Mouse (Mus musculus) forebrain, embryonic 16.5 days (tissue): Measurements from ENCODE around the gene Churc1. TPM values are rescaled to one million over a fixed set of nuclear protein-coding genes. Genes with fewer than 3 reads are reported as not detected.
"Not testable (repeated sequence)": the region's sequence is repeated elsewhere in the genome, so short reads cannot be mapped to it uniquely, and the experiment has no call there.

Experiments used
- ATAC-seq: fragments of 200-750 bp; cut with Nextera tagmentation; 2 replicates; pipeline ENCODE4 v1.8.0; 2017; ENCODE audit warnings: mild to moderate bottlenecking, moderate library complexity
- H3K27ac ChIP-seq: fragments of 300-500 bp; sonication (generic); 2 replicates; pipeline ENCODE4 v1.5.1; 2014; ENCODE audit warnings: low read length, control low read depth
- H3K27me3 ChIP-seq: fragments of 300-500 bp; sonication (generic); replicated peaks from 2 replicates; pipeline ENCODE4 v1.6.1; 2014; ENCODE audit warnings: low read length; ENCODE audit not compliant: control insufficient read depth, insufficient read depth
- H3K36me3 ChIP-seq: fragments of 300-500 bp; sonication (generic); 2 replicates; pipeline ENCODE4 v1.6.1; 2014; ENCODE audit not compliant: control insufficient read depth, insufficient read depth
- H3K4me1 ChIP-seq: fragments of 300-500 bp; sonication (generic); replicated peaks from 2 replicates; pipeline ENCODE4 v1.6.1; 2014; ENCODE audit warnings: low read length; ENCODE audit not compliant: control insufficient read depth, insufficient read depth
- H3K4me2 ChIP-seq: fragments of 300-500 bp; sonication (generic); 2 replicates; pipeline ENCODE4 v1.6.1; 2014; ENCODE audit warnings: mild to moderate bottlenecking, low read length, control low read depth
- H3K4me3 ChIP-seq: fragments of 300-500 bp; sonication (generic); replicated peaks from 2 replicates; pipeline ENCODE4 v1.5.1; 2014; ENCODE audit warnings: mild to moderate bottlenecking, low read length, control low read depth
- H3K9ac ChIP-seq: fragments of 300-500 bp; sonication (generic); replicated peaks from 2 replicates; pipeline ENCODE4 v1.6.1; 2014; ENCODE audit warnings: low read depth, low read length, control low read depth
- H3K9me3 ChIP-seq: fragments of 300-500 bp; sonication (generic); 2 replicates; pipeline ENCODE4 v1.6.1; 2016; ENCODE audit warnings: low read length; ENCODE audit not compliant: control insufficient read depth
- WGBS: fragments of 180-500 bp; shearing (Covaris S2); extraction: QIAGEN DNeasy Blood & Tissue Kit; methylation state at CpG from one replicate; pipeline ENCODE4 v1.1.7; 2014; 5-methylcytosine and 5-hydroxymethylcytosine counted together
- polyA plus RNA-seq: library from polyadenylated mRNA; unstranded; fragments of >200 nt; fragmentation: Nextera tagmentation; extraction: Ambion mirVana; gene quantifications from 2 replicates; pipeline ENCODE4 v1.2.1, GENCODE M21; 2015

Gene Churc1
- polyA plus RNA-seq, 1 experiment from 2014 or later, result 129 TPM

DNA sequence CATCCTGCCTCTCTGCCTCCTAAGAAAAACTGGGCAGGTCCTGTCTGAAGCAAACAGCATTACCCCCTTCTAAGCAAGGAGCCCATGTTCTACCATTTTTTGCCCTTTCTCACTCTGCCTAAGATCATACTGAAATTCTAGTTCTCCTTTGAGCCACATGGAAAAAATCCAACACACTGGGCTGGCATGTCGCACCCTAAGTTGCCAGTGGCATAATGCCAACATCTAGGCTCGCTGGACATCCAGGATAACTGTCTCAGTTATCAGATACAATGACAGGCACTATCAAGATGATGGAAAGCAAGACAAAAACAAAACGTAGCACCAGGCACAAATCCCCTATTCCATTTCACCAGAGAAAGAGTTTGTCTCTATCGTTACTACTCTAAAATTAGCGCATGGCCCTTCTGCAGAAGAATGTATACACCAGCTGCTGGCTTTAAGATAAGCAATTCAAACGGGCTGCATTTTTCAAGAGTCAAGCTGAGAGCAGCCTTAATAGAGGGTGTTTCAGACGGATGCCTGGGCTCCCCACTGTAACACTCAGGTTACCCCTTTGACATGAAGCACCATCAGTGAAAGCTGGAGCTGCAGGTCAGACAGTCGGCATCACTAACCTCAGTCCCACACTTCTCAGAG lies 25.2 kb downstream of the Churc1 start:
- ATAC-seq, result no peak

DNA sequence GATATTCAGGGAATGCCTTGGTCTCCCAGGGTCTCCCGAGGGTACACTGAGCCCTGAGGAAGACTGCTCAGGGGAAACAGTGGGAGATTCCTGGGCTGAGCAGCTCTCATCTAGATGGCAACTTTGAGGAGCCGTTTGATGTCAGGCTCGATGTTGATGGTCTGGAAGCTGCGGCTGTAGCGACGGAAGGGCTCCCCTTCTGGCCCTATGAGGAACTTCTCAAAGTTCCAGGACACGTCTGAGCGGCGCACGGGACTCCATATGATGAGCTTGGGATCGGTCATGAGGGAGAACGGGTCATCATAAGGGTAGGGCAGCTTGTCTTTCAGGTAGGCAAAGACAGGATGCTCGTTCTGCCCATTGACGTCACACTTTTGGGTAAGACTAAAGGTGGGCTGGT lies 27.2 kb downstream of the Churc1 start:
- H3K4me1 ChIP-seq, H3K9me3 ChIP-seq, H3K36me3 ChIP-seq, H3K4me2 ChIP-seq, H3K9ac ChIP-seq, H3K27ac ChIP-seq, ATAC-seq, H3K27me3 ChIP-seq, H3K4me3 ChIP-seq: not testable (repeated sequence)
- 56% methylated on average over 13 of the region's 14 CpGs for WGBS

More for the DNA sequence above, 25.2 kb downstream of the Churc1 start:
- no peaks in the 10 kb centered on the region for H3K4me1 ChIP-seq
- no peaks in the 10 kb centered on the region for H3K36me3 ChIP-seq
- H3K27ac ChIP-seq, result no peak overlapping the region
- no peak overlapping the region for H3K4me2 ChIP-seq
- no peaks in the 10 kb centered on the region for H3K9me3 ChIP-seq
- WGBS, result 43% methylated on average over 8 of the region's 8 CpGs
- no peak overlapping the region for H3K4me3 ChIP-seq
- no peaks in the 10 kb centered on the region for H3K27me3 ChIP-seq
- H3K9ac ChIP-seq, result no peak overlapping the region

DNA sequence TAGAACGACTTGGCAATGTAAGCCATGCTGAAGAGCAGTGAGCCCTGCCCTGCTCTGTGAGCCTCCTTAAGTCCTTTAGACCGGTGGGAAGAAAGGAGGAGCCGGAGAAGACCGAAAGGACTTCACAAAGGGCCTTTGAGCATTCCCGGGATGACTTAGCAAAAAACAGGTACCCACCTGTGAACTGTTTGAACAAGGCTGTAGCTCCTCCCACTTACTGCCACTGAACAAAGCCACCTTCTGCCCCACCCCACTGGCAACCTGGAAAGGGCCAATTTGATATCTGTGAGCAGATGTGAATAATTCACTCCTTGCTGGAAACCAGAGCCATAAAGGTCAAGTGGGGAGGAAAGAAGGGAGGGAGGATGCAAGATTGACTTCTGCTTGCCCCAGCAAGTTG lies 30.0 kb downstream of the Churc1 start, which contains the start of gene Gpx2:
TSS of gene Gpx2 (minus strand) at position 205 of the 400 bp plus-strand sequence.
- Histone ChIP-seq H3K9ac (no peak within 1 kb of the TSS), H3K4me2 (no peak within 1 kb of the TSS), H3K27ac (no peak within 1 kb of the TSS), H3K9me3 (no peaks in the 10 kb centered on the region), H3K4me1 (no peaks in the 10 kb centered on the region), H3K36me3 (no peaks in the 10 kb centered on the region), H3K27me3 (no peaks in the 10 kb centered on the region), H3K4me3 (no peak within 1 kb of the TSS)
- ATAC-seq, result no peak
- WGBS, result 85% methylated on average over 5 of the region's 5 CpGs

DNA sequence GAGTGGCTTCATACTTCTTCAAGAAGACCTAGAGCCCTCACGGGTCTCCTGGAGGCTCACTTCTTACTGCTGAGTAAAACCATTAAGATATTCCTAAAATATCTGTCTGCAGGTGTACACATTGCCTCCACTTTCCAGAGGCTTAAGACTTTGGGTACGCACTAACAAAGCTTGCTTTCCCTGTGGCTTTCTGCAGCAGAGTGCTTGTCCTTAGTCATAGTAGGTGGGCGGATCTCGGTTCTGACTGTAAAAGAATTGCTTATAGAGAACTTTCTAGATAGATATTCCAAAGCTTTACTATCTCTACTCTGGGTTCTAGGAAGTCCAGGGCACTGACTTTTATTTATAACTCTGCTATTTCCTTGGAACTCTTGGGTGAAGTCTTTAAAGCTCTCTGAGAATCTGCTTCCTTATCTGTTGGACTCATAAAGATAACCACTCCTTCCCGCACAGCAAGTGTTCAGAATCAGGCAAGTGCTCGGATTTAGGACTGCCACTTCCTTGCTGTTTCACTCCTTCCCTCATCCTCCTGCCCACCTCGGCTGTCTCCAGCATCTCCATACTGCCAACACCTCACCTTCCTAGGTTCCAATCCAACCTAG lies 31.7 kb downstream of the Churc1 start:
- H3K4me1 ChIP-seq, result no peaks in the 10 kb centered on the region
- WGBS, result 87% methylated on average over 7 of the region's 7 CpGs
- H3K36me3 ChIP-seq, result no peaks in the 10 kb centered on the region

DNA sequence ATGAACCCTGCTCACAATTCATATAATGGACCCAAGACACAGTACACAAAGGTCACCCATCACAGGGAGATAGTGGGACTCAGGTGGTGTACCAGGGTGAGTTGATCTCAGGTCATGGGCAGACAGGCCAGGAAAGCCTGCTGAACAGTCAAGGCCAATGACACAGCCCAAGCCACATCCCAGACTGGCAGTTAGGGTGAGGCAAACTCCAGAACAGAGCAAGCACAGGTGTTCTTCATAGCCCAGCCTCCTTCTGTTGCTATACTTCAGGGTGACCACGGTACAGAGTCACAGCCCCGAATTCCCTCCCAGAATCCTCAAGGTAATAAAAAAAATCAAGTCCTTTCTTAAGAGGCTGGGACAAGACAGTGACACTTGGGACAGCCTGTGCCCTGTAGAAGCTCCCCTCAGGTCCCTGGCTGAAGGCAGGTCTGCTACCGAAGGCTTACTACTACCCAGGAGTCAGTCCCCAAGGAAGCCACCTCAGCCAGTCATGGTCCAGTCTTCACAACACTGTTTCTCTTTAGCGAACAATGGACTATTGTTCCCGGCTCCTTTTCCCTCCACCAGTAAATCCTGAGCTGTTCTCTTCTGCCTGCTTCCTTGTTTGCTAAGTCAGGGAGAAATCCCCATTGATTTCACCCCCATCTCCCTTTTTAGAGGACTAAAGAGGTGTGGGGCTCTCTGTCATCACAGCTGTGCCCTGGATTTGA lies 32.8 kb downstream of the Churc1 start:
- no peaks in the 10 kb centered on the region for H3K9me3 ChIP-seq
- H3K4me2 ChIP-seq, result no peak overlapping the region
- no peak overlapping the region for H3K27ac ChIP-seq
- H3K9ac ChIP-seq, result no peak overlapping the region
- ATAC-seq, result no peak
- no peaks in the 10 kb centered on the region for H3K27me3 ChIP-seq
- no peaks in the 10 kb centered on the region for H3K36me3 ChIP-seq
- no peaks in the 10 kb centered on the region for H3K4me1 ChIP-seq
- 46% methylated on average over 5 of the region's 5 CpGs for WGBS
- no peak overlapping the region for H3K4me3 ChIP-seq

More for the DNA sequence above, 31.7 kb downstream of the Churc1 start:
- Histone ChIP-seq H3K27ac (no peak overlapping the region), H3K4me2 (no peak overlapping the region), H3K4me3 (no peak overlapping the region), H3K9ac (no peak overlapping the region), H3K27me3 (no peaks in the 10 kb centered on the region), H3K9me3 (no peaks in the 10 kb centered on the region)
- ATAC-seq, result no peak

DNA sequence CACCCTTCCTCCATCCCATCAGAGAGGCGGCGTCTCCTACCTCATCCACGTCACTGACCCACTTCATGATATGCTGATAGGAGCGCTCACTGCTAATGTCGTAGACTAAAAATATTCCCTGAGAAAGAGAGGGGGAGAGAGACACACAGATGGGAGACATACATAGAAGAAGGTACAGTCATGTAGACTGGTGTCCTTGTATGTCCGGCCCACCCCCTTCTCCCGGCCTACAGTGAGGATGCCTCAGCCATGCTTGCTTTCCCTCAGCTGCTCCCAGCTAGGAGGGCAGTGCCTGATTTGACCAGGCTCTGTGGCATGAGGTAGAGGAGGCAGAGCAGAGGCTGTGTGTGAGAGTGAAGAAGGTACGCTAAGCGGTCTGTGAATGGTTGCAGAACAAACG lies 37.7 kb downstream of the Churc1 start:
- 93% methylated on average over 10 of the region's 10 CpGs for WGBS

DNA sequence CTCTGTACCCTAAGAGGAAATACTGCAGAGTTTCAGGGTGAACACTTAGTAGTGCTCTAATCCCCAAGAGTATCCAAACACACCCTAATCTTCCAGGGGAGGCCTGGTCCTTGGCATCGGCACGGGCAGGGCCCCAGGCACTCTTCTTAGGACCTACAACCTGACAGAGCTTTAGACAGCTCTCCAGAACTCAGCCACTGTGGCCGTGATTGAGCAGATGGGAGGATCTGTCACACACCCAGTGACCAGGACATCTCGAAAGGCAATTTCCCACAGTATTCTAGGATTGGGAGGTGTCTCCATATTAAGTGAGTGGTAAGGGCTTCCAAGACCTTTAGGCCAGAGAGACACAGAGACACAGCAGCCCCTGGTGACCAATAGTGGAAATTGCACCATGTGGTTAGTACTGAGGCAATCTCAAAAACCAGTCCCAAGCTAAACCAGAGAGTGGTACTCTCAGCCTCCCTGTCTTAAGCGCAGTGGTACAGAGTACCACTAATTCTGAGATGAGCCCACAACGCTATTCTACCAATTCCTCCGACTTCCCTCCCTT lies 38.4 kb downstream of the Churc1 start:
- Histone ChIP-seq H3K4me1 (no peaks in the 10 kb centered on the region), H3K4me2 (no peak overlapping the region), H3K4me3 (no peak overlapping the region), H3K9me3 (no peaks in the 10 kb centered on the region), H3K27me3 (no peaks in the 10 kb centered on the region), H3K9ac (no peak overlapping the region), H3K36me3 (no peaks in the 10 kb centered on the region), H3K27ac (no peak overlapping the region)
- WGBS, result 53% methylated on average over 7 of the region's 7 CpGs
- peak; percentile 58; the same call in 1 of the 2 replicates for ATAC-seq

More for the DNA sequence above, 37.7 kb downstream of the Churc1 start:
- Histone ChIP-seq H3K27me3 (no peaks in the 10 kb centered on the region), H3K4me1 (no peaks in the 10 kb centered on the region), H3K9ac (no peak overlapping the region), H3K9me3 (no peaks in the 10 kb centered on the region), H3K4me3 (no peak overlapping the region), H3K4me2 (no peak overlapping the region), H3K36me3 (no peaks in the 10 kb centered on the region), H3K27ac (no peak overlapping the region)
- no peak for ATAC-seq

DNA sequence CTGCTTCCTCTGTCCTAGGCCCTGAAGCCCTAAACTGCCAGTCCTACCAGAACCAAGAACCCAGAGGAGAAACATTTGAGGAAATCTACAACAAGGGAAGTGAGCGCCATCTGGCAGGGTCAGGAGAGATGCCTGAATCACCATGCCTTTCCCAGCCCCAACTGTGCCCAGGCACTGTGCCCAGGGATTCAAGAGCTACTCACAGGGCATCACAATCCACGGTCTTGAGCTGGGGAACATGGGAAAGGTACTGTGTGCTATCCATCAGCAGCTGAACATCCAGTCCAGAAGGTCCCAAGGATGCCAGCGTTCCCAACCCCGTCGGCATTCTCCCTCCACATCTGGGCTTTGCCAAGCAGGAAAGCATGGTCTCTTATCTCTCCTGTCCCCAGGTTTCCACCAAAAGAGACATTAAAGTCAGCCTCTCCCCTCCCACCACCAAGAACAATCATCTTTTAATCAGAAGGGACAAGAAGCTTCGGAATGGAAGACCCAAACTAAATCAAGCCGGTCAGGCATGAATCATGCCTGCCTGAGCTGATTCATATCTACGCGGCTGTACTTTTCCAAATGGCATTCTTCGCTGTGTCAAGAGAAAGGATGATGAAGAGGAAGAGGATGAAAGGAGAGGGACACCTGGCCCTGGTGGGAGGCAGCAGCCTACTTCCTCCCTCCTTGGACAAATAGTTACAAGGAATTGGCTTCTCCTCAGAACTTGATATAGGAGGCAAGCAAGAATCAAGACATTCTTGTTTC lies 39.9 kb downstream of the Churc1 start:
- no peak overlapping the region for H3K4me2 ChIP-seq
- H3K27ac ChIP-seq, result no peak overlapping the region
- WGBS, result 89% methylated on average over 10 of the region's 10 CpGs
- no peaks in the 10 kb centered on the region for H3K4me1 ChIP-seq
- ATAC-seq, result no peak
- no peaks in the 10 kb centered on the region for H3K27me3 ChIP-seq
- H3K36me3 ChIP-seq, result no peaks in the 10 kb centered on the region
- H3K4me3 ChIP-seq, result no peak overlapping the region
- no peak overlapping the region for H3K9ac ChIP-seq
- H3K9me3 ChIP-seq, result no peaks in the 10 kb centered on the region

DNA sequence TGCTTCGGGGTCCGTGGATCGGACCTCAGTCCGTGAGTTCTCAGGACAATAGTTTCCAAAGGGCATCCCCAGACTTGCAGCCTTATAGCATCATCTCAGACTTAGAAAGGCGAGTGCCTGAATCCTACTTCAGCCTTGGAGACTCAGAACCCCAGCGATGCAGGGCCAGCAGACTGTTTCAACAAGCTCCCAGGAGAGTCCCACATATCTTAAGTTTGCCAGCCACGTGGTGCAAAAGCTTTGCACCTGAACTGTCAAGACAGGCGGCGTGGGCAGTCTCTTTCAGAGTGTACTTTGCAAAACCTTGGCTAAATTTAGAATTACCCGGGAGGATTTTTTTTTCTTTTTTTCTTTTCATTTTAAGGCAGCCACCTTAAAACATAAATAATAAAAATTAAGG lies 42.5 kb downstream of the Churc1 start:
- Histone ChIP-seq H3K4me2 (no peak overlapping the region), H3K36me3 (no peaks in the 10 kb centered on the region), H3K9me3 (no peaks in the 10 kb centered on the region), H3K4me1 (no peaks in the 10 kb centered on the region), H3K9ac (no peak overlapping the region), H3K27me3 (no peaks in the 10 kb centered on the region), H3K27ac (no peak overlapping the region), H3K4me3 (no peak overlapping the region)
- no peak for ATAC-seq
- WGBS, result 85% methylated on average over 10 of the region's 10 CpGs
